Mouse (Mus musculus) CD4-positive helper T cell, adult 2 months (primary cell): ENCODE results near the gene Tmem29.
"Not testable (repeated sequence)": the region's sequence is repeated elsewhere in the genome, so short reads cannot be mapped to it uniquely, and the experiment has no call there.

ENCODE experiments used
- DNase-seq: peaks from one replicate; pipeline ENCODE4 v3.0.0-alpha.2; 2012; ENCODE audit warnings: low read depth, missing footprints, low spot score

Tmem29 gene

DNA sequence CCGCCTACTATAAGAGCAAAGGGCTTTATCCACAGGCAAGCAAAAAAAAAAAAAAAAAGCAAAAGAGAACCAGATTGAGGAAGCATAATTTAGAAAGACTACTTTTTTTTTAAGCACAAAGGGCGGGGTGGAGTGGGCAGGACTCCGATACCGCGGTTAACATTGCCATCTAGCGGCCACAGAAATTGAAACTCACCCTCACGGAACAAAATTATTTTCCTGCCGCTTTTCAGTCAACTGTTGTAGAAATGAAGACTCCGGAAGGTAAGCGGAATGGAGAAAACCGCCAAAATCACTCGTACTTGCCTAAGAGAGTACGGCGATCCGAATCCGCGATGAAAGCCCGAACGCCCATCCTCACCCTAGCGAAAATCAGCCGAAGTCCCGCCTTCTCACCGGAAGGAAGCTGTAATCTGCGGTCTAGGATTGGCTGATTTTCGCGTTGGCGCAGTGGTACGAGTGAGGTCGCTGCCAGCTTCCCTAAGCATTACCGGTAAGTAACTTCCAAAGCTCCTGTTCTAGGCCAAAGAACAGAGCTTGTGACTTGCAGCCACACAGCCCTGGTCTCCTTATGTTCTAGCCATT, at the start of gene Tmem29:
Tmem29 (minus strand) TSS at position 389 of the 585 bp plus-strand sequence.
- peak; percentile 86 for DNase-seq

GRCm38 (mm10) chrX:150508696-150509095, 49.7 kb upstream of the Tmem29 start:
- DNase-seq = no peak

GRCm38 (mm10) chrX:150487811-150488210, 28.9 kb upstream of the Tmem29 start:
- not testable (repeated sequence) for DNase-seq

DNA sequence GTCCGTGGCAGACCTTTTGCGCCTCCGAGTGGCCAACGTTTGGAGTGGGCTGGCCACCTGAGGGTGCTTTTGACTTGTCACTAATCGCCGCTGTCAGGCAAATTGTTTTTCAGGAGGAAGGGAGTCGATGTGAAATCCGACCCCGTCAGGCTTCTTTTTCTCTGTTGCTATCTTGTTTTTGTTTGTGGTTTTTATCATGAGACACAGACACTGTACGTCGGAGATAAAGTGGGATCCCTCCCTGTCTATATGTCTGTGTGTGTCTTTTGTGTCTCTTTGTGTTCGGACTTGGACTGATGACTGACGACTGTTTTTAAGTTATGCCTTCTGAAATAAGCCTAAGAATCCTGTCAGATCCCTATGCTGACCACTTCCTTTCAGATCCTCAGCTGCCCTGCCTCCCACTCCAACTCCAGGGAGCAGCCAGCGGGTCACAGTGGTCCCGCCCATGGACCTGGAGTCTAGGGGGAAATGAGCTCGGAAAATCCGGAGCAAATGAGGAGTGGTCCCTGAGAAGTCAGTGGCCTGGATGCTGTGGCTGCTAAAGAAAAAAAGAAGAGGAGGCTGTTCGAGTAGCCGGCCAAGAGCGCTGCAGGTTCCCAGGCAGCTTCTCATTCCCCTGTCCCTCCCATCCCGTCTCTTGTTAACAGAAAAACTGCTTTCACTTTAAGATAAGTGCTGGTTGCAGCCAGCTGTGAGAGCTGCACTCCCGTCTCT, 27.5 kb upstream of the Tmem29 start:
- DNase-seq = not testable (repeated sequence)

GRCm38 (mm10) chrX:150477854-150478780, 19.2 kb upstream of the Tmem29 start:
- peak; percentile 91 for DNase-seq

DNA sequence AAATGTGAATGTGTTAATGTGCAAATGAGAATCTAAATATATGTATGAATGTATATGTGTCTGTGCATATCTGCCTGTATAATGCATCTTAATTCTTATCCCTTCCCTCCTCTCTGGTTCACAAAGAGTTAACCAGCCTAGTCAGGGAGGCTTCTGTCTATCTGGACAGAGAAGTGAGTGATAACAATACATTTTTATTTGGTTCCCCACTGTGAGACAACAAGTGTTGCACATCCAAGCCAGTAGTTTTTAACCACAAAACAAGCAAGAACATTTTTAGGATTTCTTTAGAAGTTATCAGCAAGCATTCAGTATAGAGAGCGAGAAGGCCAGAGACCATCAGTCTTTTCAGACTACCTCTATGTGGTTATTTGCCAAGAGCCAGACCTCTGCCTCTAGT, 12.5 kb upstream of the Tmem29 start:
- no peak for DNase-seq

GRCm38 (mm10) chrX:150468266-150468665, 9.3 kb upstream of the Tmem29 start:
- no peak for DNase-seq

DNA sequence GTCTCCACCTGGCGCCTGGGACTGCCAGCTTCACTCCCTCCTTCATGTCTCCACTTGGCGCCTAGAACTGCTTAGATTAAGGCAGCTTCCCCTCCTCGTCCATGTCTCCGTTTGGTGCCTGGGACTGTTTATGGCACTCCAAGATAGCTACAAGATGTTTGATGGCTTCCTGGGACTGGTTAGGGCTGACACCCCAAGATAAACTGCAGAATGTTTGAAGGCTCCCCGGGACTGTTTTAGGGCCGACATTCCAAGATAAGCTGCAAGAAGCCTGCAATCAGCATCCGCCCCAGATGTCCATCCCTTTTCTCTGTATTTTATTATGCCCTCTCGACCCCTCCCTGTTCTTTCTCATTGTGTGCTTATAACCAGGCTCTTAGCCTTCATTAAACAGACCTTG, 7.9 kb upstream of the Tmem29 start:
- DNase-seq = not testable (repeated sequence)

DNA sequence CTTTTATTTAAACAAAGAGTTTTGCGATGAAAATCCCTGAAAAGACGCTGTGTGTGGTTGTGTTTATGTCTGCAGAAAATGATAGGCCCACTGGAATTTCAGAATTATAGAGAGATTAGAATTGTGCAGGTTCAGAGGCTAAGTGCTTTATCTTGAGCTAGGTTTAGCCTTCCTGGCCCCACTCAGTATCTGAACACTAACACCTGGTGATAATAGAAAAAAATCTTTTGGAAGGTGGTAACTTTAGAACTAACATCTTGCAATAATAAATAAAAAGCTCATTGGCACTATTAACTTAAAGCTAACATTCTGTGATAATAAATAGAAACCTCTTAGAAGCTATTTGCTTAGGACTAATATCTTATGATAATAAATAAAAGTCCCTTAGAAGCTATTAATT, 1.2 kb upstream of the Tmem29 start:
- DNase-seq = no peak

GRCm38 (mm10) chrX:150459411-150459927, 515 bp upstream of the Tmem29 start:
- DNase-seq = no peak

GRCm38 (mm10) chrX:150458136-150458535, 818 bp downstream of the Tmem29 start:
- peak; percentile 4 for DNase-seq

DNA sequence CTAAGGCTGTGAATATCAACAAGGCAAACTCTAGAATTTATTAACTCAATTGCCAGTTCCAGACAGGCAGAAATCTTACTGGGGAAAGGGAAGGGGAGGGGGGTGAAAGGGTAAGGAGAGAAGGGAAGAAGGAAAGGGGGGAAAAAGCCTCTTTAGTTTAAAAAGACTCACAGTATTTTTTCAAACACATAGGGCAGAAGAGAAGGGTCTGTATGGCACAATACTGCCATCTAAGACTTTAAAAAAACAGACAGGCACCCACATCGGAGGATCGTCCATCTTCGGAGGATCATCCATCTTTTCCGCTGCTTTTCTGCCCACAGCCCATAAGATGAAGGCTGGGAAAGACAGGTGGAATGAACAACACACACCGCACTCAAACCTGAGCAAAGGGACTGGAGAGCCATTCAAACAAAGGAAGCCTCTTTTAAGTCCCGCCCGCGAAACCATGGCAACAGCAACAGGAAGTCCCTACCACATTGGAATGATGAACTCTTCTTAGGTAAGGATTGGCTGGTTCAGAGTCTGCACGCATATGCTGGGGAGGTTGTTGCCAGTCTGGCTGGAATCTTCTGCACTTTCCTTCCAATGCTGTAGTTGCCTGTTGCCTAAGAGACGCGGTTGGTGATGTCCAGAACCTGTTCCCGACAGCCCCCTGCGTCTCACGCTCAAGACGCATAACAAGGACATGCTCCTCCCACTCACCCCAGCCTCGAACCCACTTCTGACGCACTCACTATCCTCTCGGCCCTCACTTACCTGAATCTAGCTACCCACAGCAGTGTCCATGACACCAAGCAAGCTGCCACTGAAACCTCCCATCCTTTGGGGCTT, 18.2 kb downstream of the Tmem29 start:
- peak; percentile 72 for DNase-seq

GRCm38 (mm10) chrX:150436373-150436772, 22.6 kb downstream of the Tmem29 start:
- no peak for DNase-seq

DNA sequence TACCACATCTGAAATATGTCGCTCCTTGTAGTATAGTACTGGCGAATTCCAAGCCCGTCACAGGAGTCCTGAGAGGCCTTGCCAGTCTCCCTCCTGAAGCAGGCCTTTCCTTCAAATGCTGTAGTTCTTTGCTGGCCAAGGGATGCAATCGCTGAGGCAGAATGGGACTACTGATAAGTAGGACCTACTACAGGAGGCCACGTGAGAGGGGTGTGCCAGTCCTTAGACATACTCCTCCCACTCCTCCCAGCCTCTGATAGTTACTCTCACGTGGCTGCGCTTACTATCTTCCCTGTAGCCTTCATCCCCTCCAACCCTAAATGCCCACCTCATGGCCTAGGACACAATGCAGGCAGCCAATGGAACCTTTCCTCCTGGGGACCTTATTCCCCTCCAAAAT, 23.6 kb downstream of the Tmem29 start:
- no peak for DNase-seq

DNA sequence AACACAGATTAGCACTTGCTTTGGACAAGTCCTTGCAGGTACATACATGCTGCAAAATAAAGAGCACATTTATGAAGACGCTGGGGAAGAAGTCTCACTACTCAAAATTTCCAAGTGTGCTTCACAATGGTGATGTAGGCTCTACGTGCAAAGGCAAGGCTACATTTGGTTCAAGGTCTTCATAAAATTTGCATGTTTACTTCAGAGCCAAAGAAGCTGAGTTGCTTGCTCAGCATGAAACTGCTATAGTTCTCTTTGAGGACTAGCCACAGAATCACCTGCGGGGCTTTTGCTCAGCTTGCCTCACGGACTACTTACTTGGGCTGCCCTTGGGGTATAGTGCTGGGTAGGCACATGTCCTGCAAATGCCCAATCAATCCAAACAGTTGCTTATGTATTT, 45.4 kb downstream of the Tmem29 start:
- peak; percentile 15 for DNase-seq
